Mouse (Mus musculus) heart, embryonic 13.5 days (tissue): ENCODE data around the gene Sbpl. TPM values are rescaled to one million over a fixed set of nuclear protein-coding genes. Genes with fewer than 3 reads are reported as not detected.
"Not testable (repeated sequence)": the region's sequence is repeated elsewhere in the genome, so short reads cannot be mapped to it uniquely, and the experiment has no call there.

Source experiments
- ATAC-seq: fragments of 200-750 bp; cut with Nextera tagmentation; 2 replicates; pipeline ENCODE4 v1.8.0; 2017; ENCODE audit warnings: moderate TSS enrichment; ENCODE audit not compliant: insufficient number of reproducible peaks, low FRiP score, low TSS enrichment; ENCODE audit errors: extremely low read depth
- H3K27ac ChIP-seq: fragments of 300-500 bp; sonication (generic); replicated peaks from 2 replicates; pipeline ENCODE4 v1.5.1; 2015; ENCODE audit warnings: moderate library complexity, mild to moderate bottlenecking, inconsistent platforms
- H3K27me3 ChIP-seq: fragments of 300-500 bp; sonication (generic); replicated peaks from 2 replicates; pipeline ENCODE4 v1.6.1; 2015; ENCODE audit warnings: mild to moderate bottlenecking, inconsistent platforms
- H3K36me3 ChIP-seq: fragments of 300-500 bp; sonication (generic); 2 replicates; pipeline ENCODE4 v1.6.1; 2015; ENCODE audit warnings: mild to moderate bottlenecking, inconsistent platforms
- H3K4me1 ChIP-seq: fragments of 300-500 bp; sonication (generic); 2 replicates; pipeline ENCODE4 v1.6.1; 2015; ENCODE audit warnings: inconsistent platforms
- H3K4me2 ChIP-seq: fragments of 300-500 bp; sonication (generic); 2 replicates; pipeline ENCODE4 v1.6.1; 2015; ENCODE audit warnings: inconsistent platforms, mild to moderate bottlenecking, moderate library complexity
- H3K4me3 ChIP-seq: fragments of 300-500 bp; sonication (generic); 2 replicates; pipeline ENCODE4 v1.5.1; 2015; ENCODE audit warnings: moderate library complexity, mild to moderate bottlenecking, inconsistent platforms
- H3K9ac ChIP-seq: fragments of 300-500 bp; sonication (generic); 2 replicates; pipeline ENCODE4 v1.6.1; 2015; ENCODE audit warnings: inconsistent platforms, mild to moderate bottlenecking, moderate library complexity
- H3K9me3 ChIP-seq: fragments of 300-500 bp; sonication (generic); 2 replicates; pipeline ENCODE4 v1.6.1; 2016; ENCODE audit warnings: inconsistent platforms
- WGBS: fragments of 180-500 bp; shearing (Covaris S2); methylation state at CpG from one replicate; pipeline ENCODE4 v1.1.7; 2015; ENCODE audit warnings: mixed read lengths; 5-methylcytosine and 5-hydroxymethylcytosine counted together
- polyA plus RNA-seq: library from polyadenylated mRNA; unstranded; fragments of >200 nt; fragmentation: Nextera tagmentation; extraction: Ambion mirVana; gene quantifications from 2 replicates; pipeline ENCODE4 v1.2.1, GENCODE M21; 2015

Gene Sbpl
- polyA plus RNA-seq, 1 experiment from 2014 or later: not detected

GRCm38 (mm10) chr17:23950828-23951227, 4.2 kb downstream of the Sbpl start:
- not testable (repeated sequence) for H3K36me3 ChIP-seq, ATAC-seq, H3K4me3 ChIP-seq, H3K27me3 ChIP-seq, H3K4me2 ChIP-seq, H3K9ac ChIP-seq, H3K27ac ChIP-seq, H3K4me1 ChIP-seq, H3K9me3 ChIP-seq
- 68% methylated on average over 4 of the region's 4 CpGs for WGBS

GRCm38 (mm10) chr17:23949068-23949467, 6.0 kb downstream of the Sbpl start:
- Histone ChIP-seq H3K4me2 (no peak overlapping the region), H3K27ac (no peak overlapping the region), H3K9me3 (no peaks in the 10 kb centered on the region), H3K9ac (no peak overlapping the region), H3K36me3 (no peaks in the 10 kb centered on the region), H3K27me3 (0 out of 2 replicates have a peak, but pooled peaks cover under 1% of the 10 kb centered on the region), H3K4me3 (no peak overlapping the region), H3K4me1 (no peaks in the 10 kb centered on the region)
- no peak for ATAC-seq
- WGBS: 57% methylated on average over 2 of the region's 2 CpGs

GRCm38 (mm10) chr17:23947486-23947885, 7.6 kb downstream of the Sbpl start:
- H3K4me1 ChIP-seq, H3K4me2 ChIP-seq, H3K27ac ChIP-seq, ATAC-seq, H3K27me3 ChIP-seq, H3K36me3 ChIP-seq, H3K9ac ChIP-seq, H3K9me3 ChIP-seq, H3K4me3 ChIP-seq: not testable (repeated sequence)
- whole genome bisulfite sequencing: 69% methylated on average over 4 of the region's 4 CpGs

- H3K4me3 ChIP-seq: no peak within 1 kb of the TSS
- no peak for ATAC-seq
- no peaks in the 10 kb centered on the region for H3K36me3 ChIP-seq
- no peaks in the 10 kb centered on the region for H3K4me1 ChIP-seq
- no peak within 1 kb of the TSS for H3K27ac ChIP-seq
- H3K9me3 ChIP-seq: no peaks in the 10 kb centered on the region
- peaks cover 13% of the 10 kb centered on the region for H3K27me3 ChIP-seq
- H3K9ac ChIP-seq: no peak within 1 kb of the TSS
- H3K4me2 ChIP-seq: no peak within 1 kb of the TSS
Measured at GRCm38 (mm10) chr17:23941372-23941771, 13.7 kb downstream of the Sbpl start, which contains the start of gene Sbp. Gene Sbp, plus strand, starts transcription at chr17:23941672.

GRCm38 (mm10) chr17:23931157-23931556, 23.9 kb downstream of the Sbpl start:
- Histone ChIP-seq H3K4me3 (no peak overlapping the region), H3K9ac (no peak overlapping the region), H3K4me1 (no peaks in the 10 kb centered on the region), H3K9me3 (peaks cover 7% of the 10 kb centered on the region; the same call in 1 of the 2 replicates), H3K36me3 (no peaks in the 10 kb centered on the region), H3K27me3 (no peaks in the 10 kb centered on the region), H3K27ac (no peak overlapping the region), H3K4me2 (no peak overlapping the region)
- 58% methylated on average over 5 of the region's 5 CpGs for WGBS
- no peak for ATAC-seq

- Histone ChIP-seq H3K4me3 (peak overlapping the region; percentile 65), H3K4me2 (peak overlapping the region; percentile 88), H3K27me3 (no peaks in the 10 kb centered on the region), H3K27ac (peak overlapping the region; percentile 98), H3K36me3 (no peaks in the 10 kb centered on the region), H3K9ac (peak overlapping the region; percentile 84), H3K9me3 (no peaks in the 10 kb centered on the region), H3K4me1 (peaks cover 12% of the 10 kb centered on the region)
- under 1% methylated on average over 14 of the region's 14 CpGs for WGBS
- peak; percentile 66 for ATAC-seq
Measured at GRCm38 (mm10) chr17:23925090-23925493, 30.0 kb downstream of the Sbpl start.

GRCm38 (mm10) chr17:23924531-23925007, 30.5 kb downstream of the Sbpl start:
- Histone ChIP-seq H3K4me2 (peak overlapping the region; percentile 88), H3K27me3 (no peaks in the 10 kb centered on the region), H3K4me3 (peak overlapping the region; percentile 65), H3K9ac (peak overlapping the region; percentile 84), H3K36me3 (no peaks in the 10 kb centered on the region), H3K27ac (peak overlapping the region; percentile 98), H3K9me3 (no peaks in the 10 kb centered on the region), H3K4me1 (peaks cover 12% of the 10 kb centered on the region)
- peak; percentile 88 for ATAC-seq
- WGBS: under 1% methylated on average over 29 of the region's 29 CpGs

GRCm38 (mm10) chr17:23917158-23917557, 37.9 kb downstream of the Sbpl start, which contains the start of gene Dcpp3:
Gene Dcpp3, plus strand, starts transcription at chr17:23917458.
- H3K9me3 ChIP-seq, H3K36me3 ChIP-seq, H3K4me1 ChIP-seq, ATAC-seq, H3K27ac ChIP-seq, H3K9ac ChIP-seq, H3K4me3 ChIP-seq, H3K27me3 ChIP-seq, H3K4me2 ChIP-seq: not testable (repeated sequence)
- 52% methylated on average over 4 of the region's 4 CpGs for WGBS

Other genes with a start within 250 kb of the Sbpl start
- 0.11 TPM in 1 of 2 replicates, not detected in the other for gene 1520401A03Rik, start 232.5 kb downstream of the Sbpl start, polyA plus RNA-seq
- 30.9 and 31.0 TPM in 2 replicates for gene Pkmyt1, start 228.9 kb downstream of the Sbpl start, polyA plus RNA-seq
- 12.3 and 12.6 TPM in 2 replicates for gene Paqr4, start 214.4 kb downstream of the Sbpl start, polyA plus RNA-seq
- 0.09 and 0.32 TPM in 2 replicates for gene Kremen2, start 209.4 kb downstream of the Sbpl start, polyA plus RNA-seq
- 52.1 and 54.1 TPM in 2 replicates for gene Flywch1, start 183.7 kb downstream of the Sbpl start, polyA plus RNA-seq
- gene Flywch2, start 169.2 kb downstream of the Sbpl start, polyA plus RNA-seq: 5.8 and 7.4 TPM in 2 replicates
- 319 and 327 TPM in 2 replicates for gene Srrm2, start 164.7 kb downstream of the Sbpl start, polyA plus RNA-seq
- 875 and 1,018 TPM in 2 replicates for gene Elob, start 126.1 kb downstream of the Sbpl start, polyA plus RNA-seq
- not detected in 2 replicates for gene Prss33, start 119.2 kb downstream of the Sbpl start, polyA plus RNA-seq
- gene Prss32, start 111.4 kb downstream of the Sbpl start, polyA plus RNA-seq: 0.15 TPM in 1 of 2 replicates, not detected in the other
- gene Prss41, start 111.1 kb downstream of the Sbpl start, polyA plus RNA-seq: 0.20 and 0.29 TPM in 2 replicates
- not detected in 2 replicates for gene Prss21, start 87.2 kb downstream of the Sbpl start, polyA plus RNA-seq
- gene Dcpp1, start 74.4 kb downstream of the Sbpl start, polyA plus RNA-seq: 0.32 TPM in 1 of 2 replicates, not detected in the other
- gene Dcpp2, start 74.4 kb downstream of the Sbpl start, polyA plus RNA-seq: not detected in 2 replicates
- gene Dcpp3, start 37.8 kb downstream of the Sbpl start, polyA plus RNA-seq: not detected in 2 replicates
- not detected in 2 replicates for gene Sbp, start 13.6 kb downstream of the Sbpl start, polyA plus RNA-seq
- gene Prss30, start 25.3 kb upstream of the Sbpl start, polyA plus RNA-seq: 0.10 TPM in 1 of 2 replicates, not detected in the other
- gene Prss22, start 42.8 kb upstream of the Sbpl start, polyA plus RNA-seq: 0.15 TPM in 1 of 2 replicates, not detected in the other
- 0.34 and 0.35 TPM in 2 replicates for gene Prss27, start 82.9 kb upstream of the Sbpl start, polyA plus RNA-seq
- gene Kctd5, start 118.2 kb upstream of the Sbpl start, polyA plus RNA-seq: 39.9 and 40.8 TPM in 2 replicates
- gene Pdpk1, start 195.7 kb upstream of the Sbpl start, polyA plus RNA-seq: 30.7 and 35.1 TPM in 2 replicates
- gene Amdhd2, start 208.5 kb upstream of the Sbpl start, polyA plus RNA-seq: 27.0 and 31.2 TPM in 2 replicates
- 544 and 567 TPM in 2 replicates for gene Atp6v0c, start 214.4 kb upstream of the Sbpl start, polyA plus RNA-seq